Mouse (Mus musculus) CH12.LX (cell line): Measurements from ENCODE around the gene Npc1l1. TPM values are rescaled to one million over a fixed set of nuclear protein-coding genes. Genes with fewer than 3 reads are reported as not detected.

Source experiments
- DNase-seq: peaks from one replicate; pipeline ENCODE4 v3.0.0-alpha.2; 2013; ENCODE audit errors: extremely low read depth
- H3K27ac ChIP-seq: 2 replicates; pipeline ENCODE4 v1.5.1; 2012; ENCODE audit warnings: low read depth, mild to moderate bottlenecking, control low read depth, moderate library complexity; ENCODE audit not compliant: insufficient read depth
- H3K27me3 ChIP-seq: replicated peaks from 2 replicates; pipeline ENCODE3; 2012; ENCODE audit warnings: inconsistent platforms
- H3K36me3 ChIP-seq, 2 experiments: replicated peaks in 1 of 2; 2 replicates each; pipeline versions ENCODE3 to v1.6.1; 2012; ENCODE audit warnings: inconsistent platforms in 1 of 2, low read length in 1 of 2, mild to moderate bottlenecking in 1 of 2, mixed read lengths in 1 of 2, moderate library complexity in 1 of 2; ENCODE audit not compliant: control insufficient read depth in 1 of 2, insufficient read depth in 1 of 2
- H3K4me1 ChIP-seq, 2 experiments: 2 replicates each; pipeline ENCODE4 v1.6.1; 2012; ENCODE audit warnings: inconsistent platforms in 1 of 2, moderate library complexity in 1 of 2; ENCODE audit not compliant: insufficient read depth in 2 of 2, control insufficient read depth in 1 of 2
- H3K4me2 ChIP-seq: 2 replicates; pipeline ENCODE4 v1.6.1; 2012; ENCODE audit warnings: low read depth, mild to moderate bottlenecking, control low read depth; ENCODE audit not compliant: poor library complexity, insufficient read depth, severe bottlenecking
- H3K4me3 ChIP-seq, 3 experiments: fragments of 150-350 bp in 1 of 3; sonication (generic) in 1 of 3; replicated peaks in 1 of 3; 2 replicates each; pipeline versions ENCODE3 to v1.5.1; 2011 to 2012; ENCODE audit warnings: low read depth in 2 of 3, low read length in 2 of 3, mild to moderate bottlenecking in 2 of 3, moderate library complexity in 2 of 3, control low read depth in 1 of 3, improper control_type of control experiment in 1 of 3, inconsistent platforms in 1 of 3, mixed read lengths in 1 of 3; ENCODE audit not compliant: poor library complexity in 1 of 3
- H3K79me2 ChIP-seq: replicated peaks from 2 replicates; pipeline ENCODE4 v1.6.1; 2012; ENCODE audit warnings: mild to moderate bottlenecking, moderate library complexity; ENCODE audit not compliant: control insufficient read depth, poor library complexity, insufficient read depth, severe bottlenecking; ENCODE audit errors: extremely low read depth
- H3K9ac ChIP-seq: 2 replicates; pipeline ENCODE4 v1.6.1; 2012; ENCODE audit warnings: low read depth, mild to moderate bottlenecking, control low read depth, moderate library complexity; ENCODE audit not compliant: insufficient read depth
- H3K9me3 ChIP-seq: replicated peaks from 2 replicates; pipeline ENCODE3; 2012; ENCODE audit warnings: low read length, inconsistent platforms, mixed read lengths
- BHLHE40 ChIP-seq: IDR thresholded peaks from 2 replicates; pipeline ENCODE4 v1.6.1; 2011; ENCODE audit warnings: mild to moderate bottlenecking, low read depth, low read length, improper control_type of control experiment
- CHD1 ChIP-seq: IDR thresholded peaks from 2 replicates; pipeline ENCODE4 v1.6.1; 2012; ENCODE audit warnings: low read depth, low read length, improper control_type of control experiment, inconsistent platforms
- CHD2 ChIP-seq: IDR thresholded peaks from 2 replicates; pipeline ENCODE4 v1.6.1; 2011; ENCODE audit warnings: low read length, improper control_type of control experiment
- CTCF ChIP-seq, 2 experiments: IDR thresholded peaks in 1 of 2; conservative IDR thresholded peaks in 1 of 2; 2 replicates each; pipeline ENCODE4 v1.5.1; 2011 to 2012; ENCODE audit warnings: low read depth in 2 of 2, low read length in 2 of 2, improper control_type of control experiment in 1 of 2, inconsistent platforms in 1 of 2, mild to moderate bottlenecking in 1 of 2, moderate library complexity in 1 of 2
- E2F4 ChIP-seq: IDR thresholded peaks from 2 replicates; pipeline ENCODE4 v1.6.1; 2011; ENCODE audit warnings: low read depth, low read length, improper control_type of control experiment; ENCODE audit not compliant: insufficient replicate concordance
- EP300 ChIP-seq: IDR thresholded peaks from 2 replicates; pipeline ENCODE4 v1.6.1; 2011; ENCODE audit warnings: low read length, improper control_type of control experiment
- ETS1 ChIP-seq: conservative IDR thresholded peaks from 2 replicates; pipeline ENCODE4 v1.6.1; 2012; ENCODE audit warnings: low read depth, mild to moderate bottlenecking, inconsistent platforms, low read length, improper control_type of control experiment, moderate library complexity
- GABPA ChIP-seq: IDR thresholded peaks from 2 replicates; pipeline ENCODE4 v1.6.1; 2012; ENCODE audit warnings: low read depth, low read length, improper control_type of control experiment, inconsistent platforms; ENCODE audit not compliant: insufficient replicate concordance
- HCFC1 ChIP-seq: IDR thresholded peaks from 2 replicates; pipeline ENCODE4 v1.6.1; 2012; ENCODE audit warnings: low read depth, mild to moderate bottlenecking, inconsistent platforms, low read length, improper control_type of control experiment
- JUN ChIP-seq: IDR thresholded peaks from 2 replicates; pipeline ENCODE4 v1.6.1; 2011; ENCODE audit warnings: low read depth, mild to moderate bottlenecking, low read length, improper control_type of control experiment, moderate library complexity; ENCODE audit not compliant: insufficient read depth
- KAT2A ChIP-seq: IDR thresholded peaks from 2 replicates; pipeline ENCODE4 v1.6.1; 2012; ENCODE audit warnings: low read length, improper control_type of control experiment, inconsistent platforms; ENCODE audit not compliant: insufficient replicate concordance
- MAFK ChIP-seq: IDR thresholded peaks from 2 replicates; pipeline ENCODE4 v1.6.1; 2011; ENCODE audit warnings: low read length, improper control_type of control experiment; ENCODE audit not compliant: insufficient replicate concordance
- MAX ChIP-seq: IDR thresholded peaks from 2 replicates; pipeline ENCODE4 v1.6.1; 2011; ENCODE audit warnings: low read length, improper control_type of control experiment
- NRF1 ChIP-seq: IDR thresholded peaks from 2 replicates; pipeline ENCODE4 v1.6.1; 2014; ENCODE audit warnings: low read depth, mild to moderate bottlenecking, inconsistent platforms, low read length, improper control_type of control experiment, moderate library complexity
- PAX5 ChIP-seq: IDR thresholded peaks from 2 replicates; pipeline ENCODE4 v1.6.1; 2012; ENCODE audit warnings: low read length, inconsistent platforms, mixed read lengths
- POLR2A ChIP-seq: IDR thresholded peaks from 2 replicates; pipeline ENCODE4 v1.6.1; 2011; ENCODE audit warnings: low read depth, mild to moderate bottlenecking, improper control_type of control experiment, low read length
- RCOR1 ChIP-seq: conservative IDR thresholded peaks from 2 replicates; pipeline ENCODE4 v1.6.1; 2012; ENCODE audit warnings: low read depth, mild to moderate bottlenecking, inconsistent platforms, low read length, improper control_type of control experiment
- SIN3A ChIP-seq: IDR thresholded peaks from 2 replicates; pipeline ENCODE4 v1.6.1; 2012; ENCODE audit warnings: low read length, improper control_type of control experiment, inconsistent platforms
- SMC3 ChIP-seq: IDR thresholded peaks from 2 replicates; pipeline ENCODE4 v1.6.1; 2011; ENCODE audit warnings: low read depth, low read length, improper control_type of control experiment
- TCF12 ChIP-seq: IDR thresholded peaks from 2 replicates; pipeline ENCODE4 v1.6.1; 2014; ENCODE audit warnings: low read depth, mild to moderate bottlenecking, inconsistent platforms, low read length, improper control_type of control experiment
- USF2 ChIP-seq: conservative IDR thresholded peaks from 2 replicates; pipeline ENCODE4 v1.6.1; 2011; ENCODE audit warnings: low read depth, low read length, improper control_type of control experiment
- ZC3H11A ChIP-seq: IDR thresholded peaks from 2 replicates; pipeline ENCODE4 v1.6.1; 2012; ENCODE audit warnings: low read depth, mild to moderate bottlenecking, inconsistent platforms, low read length, improper control_type of control experiment
- ZMIZ1 ChIP-seq: IDR thresholded peaks from 2 replicates; pipeline ENCODE4 v1.6.1; 2012; ENCODE audit warnings: low read depth, mild to moderate bottlenecking, inconsistent platforms, low read length, improper control_type of control experiment
- dilution Hi-C: fragments of 300-500 bp; cut with MboI; formaldehyde crosslinking; loops from 2 replicates; pipeline ENCODE4 v1.14.3; 2020; ENCODE audit warnings: low sequenced_read_pairs; ENCODE audit not compliant: extremely low pct_unique_long_range_greater_than_20kb, extremely low pct_ligation_motif_present
- in situ Hi-C: fragments of 300-500 bp; cut with MboI; formaldehyde crosslinking; loops from 3 replicates; pipeline ENCODE4 v1.14.3; 2019; ENCODE audit warnings: low sequenced_read_pairs, low pct_ligation_motif_present, low pct_unique_long_range_greater_than_20kb, mixed read lengths
- polyA plus RNA-seq: library from polyadenylated mRNA; unstranded; fragments of >175 nt; gene quantifications from 2 replicates; pipeline ENCODE4 v1.2.1, GENCODE M21; 2012; ENCODE audit warnings: low read depth; ENCODE audit not compliant: insufficient read length
- total RNA-seq, 2 experiments: library from RNA; depleted of rRNA; stranded (reverse); fragments of 300-350 nt in 1 of 2; fragments of >200 nt in 1 of 2; gene quantifications; 2 replicates each; pipeline ENCODE4 v1.2.3; 2012 to 2014

Npc1l1 gene
- total and polyA plus RNA-seq, 3 experiments: 0.05 to 0.09 TPM; not detected in 1

GRCm38 (mm10) chr11:6165391-6166081 is 64.4 kb downstream of the Npc1l1 start:
- dilution Hi-C loops: no loop called here
- Histone ChIP-seq H3K9me3 (peaks cover 21% of the 10 kb centered on the region), H3K36me3 (peaks cover 0 to 63% of the 10 kb centered on the region in 2 experiments), H3K27ac (no peak overlapping the region), H3K4me3 (no peak overlapping the region), H3K9ac (no peak overlapping the region), H3K4me2 (no peak overlapping the region), H3K79me2 (peaks cover 8% of the 10 kb centered on the region; the same call in 1 of the 2 replicates), H3K4me1 (peaks cover 0 to 35% of the 10 kb centered on the region in 2 experiments; a peak in 3 of 4 replicates), H3K27me3 (no peaks in the 10 kb centered on the region)
- in situ Hi-C loops: loop anchor here (5.0 kb wide), 2 partner anchors 33 to 1693 kb away; no protein-coding TSS in a partner anchor
- TF ChIP-seq KAT2A (no peak), CHD2 (no peak), JUN (no peak), ZMIZ1 (no peak), EP300 (no peak), HCFC1 (no peak), CHD1 (no peak), POLR2A (no peak), SMC3 (no peak), ETS1 (no peak), GABPA (no peak), TCF12 (no peak)
- no peak for DNase-seq

GRCm38 (mm10) chr11:6164781-6165180 is 65.2 kb downstream of the Npc1l1 start:
- H3K27me3 ChIP-seq: no peaks in the 10 kb centered on the region
- TF ChIP-seq CTCF (conservative IDR thresholded peaks at IDR 0.05 in 1 of 2, IDR thresholded peaks at IDR 0.05 in 1 of 2; ENCODE audit: low read depth in 2 of 2, low read length in 2 of 2) (no peak), MAX (no peak), KAT2A (no peak), JUN (no peak), MAFK (no peak), SMC3 (no peak), SIN3A (no peak), E2F4 (no peak), USF2 (no peak), ZC3H11A (no peak), EP300 (no peak), TCF12 (no peak), PAX5 (no peak), BHLHE40 (no peak), RCOR1 (no peak), HCFC1 (no peak), NRF1 (no peak)
- no peak overlapping the region for H3K9ac ChIP-seq

More at GRCm38 (mm10) chr11:6164781-6165180, 65.2 kb downstream of the Npc1l1 start:
- in situ Hi-C loops: loop anchor here (5.0 kb wide), 2 partner anchors 32 to 1692 kb away; no protein-coding TSS in a partner anchor
- Histone ChIP-seq H3K79me2 (peaks cover 7% of the 10 kb centered on the region; the same call in 1 of the 2 replicates), H3K4me1 (peaks cover 0 to 42% of the 10 kb centered on the region in 2 experiments; a peak in 3 of 4 replicates), H3K27ac (no peak overlapping the region), H3K4me2 (no peak overlapping the region), H3K9me3 (peaks cover 13% of the 10 kb centered on the region), H3K4me3 (no peak overlapping the region), H3K36me3 (peaks cover 0 to 58% of the 10 kb centered on the region in 2 experiments)
- DNase-seq: no peak
- dilution Hi-C loops: no loop called here
